ENCODE assay signal across 8 mouse cellular contexts in the genomic region with DNA sequence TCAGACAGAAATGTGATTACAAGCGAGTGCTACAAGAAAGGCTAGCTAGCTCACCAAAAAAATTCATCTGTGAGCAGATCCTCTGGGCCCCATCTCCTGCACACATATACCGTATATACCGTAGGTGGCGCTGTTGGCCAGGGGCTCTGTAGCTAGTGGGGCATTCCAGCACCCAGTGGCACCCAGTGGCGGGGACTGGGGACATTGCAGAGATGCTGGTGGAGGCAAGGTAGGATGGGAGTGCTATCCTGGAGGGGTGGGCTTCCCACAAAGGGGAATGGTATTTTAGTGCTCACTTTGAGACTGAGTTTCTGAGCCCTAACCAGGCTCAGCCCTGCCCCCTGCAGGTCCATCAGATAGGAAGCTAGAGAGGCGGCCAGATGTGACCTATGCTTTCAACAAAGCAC. TPM values are rescaled to one million over a fixed set of nuclear protein-coding genes. Genes with fewer than 3 reads are reported as not detected.
DNase-seq lines count a peak whose midpoint lies in the region; ATAC-seq lines count a peak whose summit lies in the region.

No protein-coding gene starts in this region.

- peaks cover 23% of the 10 kb centered on the region for H3K36me3 ChIP-seq in hindbrain, embryonic 15.5 days

- no peak overlapping the region for H3K4me3 ChIP-seq in hindbrain, embryonic 15.5 days

- peak overlapping the region; percentile 38; the same call in 1 of the 2 replicates for H3K27ac ChIP-seq in hindbrain, embryonic 15.5 days (replicated peaks)

- peaks cover 16% of the 10 kb centered on the region for H3K4me1 ChIP-seq in hindbrain, embryonic 15.5 days (replicated peaks)

- no peaks in the 10 kb centered on the region for H3K27me3 ChIP-seq in hindbrain, embryonic 15.5 days

- H3K9ac ChIP-seq in hindbrain, embryonic 15.5 days: no peak overlapping the region

- peak; percentile 84 for DNase-seq in T-cell, adult 2 months (ENCODE audit: low spot score)
- peak; percentile 88 to 91 for DNase-seq in cerebellum, postnatal 10 days
- DNase-seq in frontal cortex, postnatal 36 days (ENCODE audit: low spot score in 2 of 2): peak; percentile 73 to 76
- DNase-seq in layer of hippocampus, postnatal 36 days: peak; percentile 74 to 76
- peak; percentile 81 for DNase-seq in lung, postnatal 25 days (ENCODE audit: low spot score)
- DNase-seq in retina, postnatal 1 day: peak; percentile 84
- DNase-seq in thymus, postnatal 36 days: peak; percentile 84 to 85

- peak; percentile 63; the same call in 1 of the 2 replicates for ATAC-seq in hindbrain, embryonic 15.5 days (ENCODE audit: low FRiP score, low read depth)

- no peaks in the 10 kb centered on the region for H3K9me3 ChIP-seq in hindbrain, embryonic 15.5 days

- WGBS in hindbrain, embryonic 15.5 days: 23% methylated on average over 6 of the region's 6 CpGs

- no peak overlapping the region for H3K4me2 ChIP-seq in hindbrain, embryonic 15.5 days

RNA-seq across cellular contexts. Expression of a gene that starts 13.4 kb away (rescaled TPM):
- 71.7 and 75.9 TPM in 2 replicates for polyA plus RNA-seq in hindbrain, embryonic 15.5 days (2015; fragmentation: Nextera tagmentation; extraction: Ambion mirVana)
- 10 to 100 TPM; 52.5 to 66.0 TPM for total RNA-seq in layer of hippocampus, postnatal 36 days (2021)

RNA-seq across cellular contexts. Expression of a gene that starts 13.5 kb away (rescaled TPM):
- 12.7 and 13.3 TPM in 2 replicates for polyA plus RNA-seq in hindbrain, embryonic 15.5 days (2015; fragmentation: Nextera tagmentation; extraction: Ambion mirVana)
- 1 to 10 TPM; 8.5 to 9.3 TPM for total RNA-seq in layer of hippocampus, postnatal 36 days (2021)
